Mouse (Mus musculus) spleen, postnatal 14 days (tissue): ENCODE results near the gene AI413582.

Experiments
- DNase-seq, 2 experiments: peaks; one replicate each; pipeline ENCODE4 v3.0.0; 2021 to 2022; ENCODE audit warnings: low spot score in 2 of 2

Gene AI413582

DNA sequence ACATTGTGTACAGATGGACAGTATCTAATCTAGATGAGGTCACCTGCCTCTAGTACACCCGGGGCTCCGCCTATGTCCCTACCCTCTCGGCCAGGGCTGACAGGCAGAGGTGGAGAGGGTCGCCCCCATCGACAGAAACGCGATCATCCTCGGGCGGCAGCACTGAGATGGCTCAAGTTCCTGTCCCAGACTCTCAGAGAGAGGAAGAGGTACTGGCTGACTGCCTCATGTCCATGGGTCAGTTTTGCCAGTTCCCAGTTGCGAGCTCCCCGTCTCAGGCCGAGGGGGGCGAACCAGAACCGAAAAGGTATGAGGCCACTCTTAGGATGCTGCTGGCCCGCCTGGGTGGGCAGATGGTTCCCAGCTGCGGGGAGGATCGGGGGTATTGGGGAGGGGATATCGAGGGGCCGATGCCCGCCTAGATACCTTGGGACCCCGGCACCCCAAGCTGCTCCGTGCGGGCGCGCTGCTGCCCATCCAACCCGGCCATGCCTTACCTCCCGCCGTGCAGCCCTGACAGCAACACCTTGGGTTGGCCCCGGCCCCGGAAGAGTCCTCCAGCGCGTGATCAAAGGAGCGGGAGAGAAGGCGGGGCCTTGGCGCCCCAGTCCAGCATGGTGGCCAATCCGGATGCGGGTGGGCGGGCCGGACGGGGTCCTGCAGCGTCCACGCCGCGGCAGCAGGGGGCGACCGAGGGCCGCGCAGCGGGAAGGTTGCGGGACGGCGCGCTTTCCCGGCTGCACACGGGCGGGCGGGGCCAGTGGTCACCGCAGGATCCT, at the start of gene AI413582:
Gene AI413582, minus strand, starts transcription at position 594 of the 779 bp plus-strand sequence.
- peak; percentile 94 to 95 for DNase-seq

DNA sequence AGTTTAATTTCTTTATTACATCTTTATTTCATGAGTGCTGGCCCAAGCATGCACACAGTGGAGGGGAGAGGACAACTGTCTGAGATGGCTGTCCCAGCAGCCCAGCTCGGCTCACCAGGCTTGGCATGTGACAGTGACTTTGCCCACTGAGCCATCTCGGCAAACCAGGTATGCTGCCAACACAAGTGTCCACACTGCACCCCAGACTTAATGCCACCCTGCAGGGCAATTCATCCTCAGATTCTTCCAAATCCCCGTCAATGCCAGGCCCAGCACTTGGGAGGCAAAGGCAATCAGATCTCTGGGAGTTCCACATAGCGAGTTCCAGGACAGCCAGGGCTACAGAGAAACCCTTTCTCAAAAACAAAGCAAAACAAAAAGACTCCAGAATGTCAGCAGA, 47.5 kb upstream of the AI413582 start:
- DNase-seq: no peak

DNA sequence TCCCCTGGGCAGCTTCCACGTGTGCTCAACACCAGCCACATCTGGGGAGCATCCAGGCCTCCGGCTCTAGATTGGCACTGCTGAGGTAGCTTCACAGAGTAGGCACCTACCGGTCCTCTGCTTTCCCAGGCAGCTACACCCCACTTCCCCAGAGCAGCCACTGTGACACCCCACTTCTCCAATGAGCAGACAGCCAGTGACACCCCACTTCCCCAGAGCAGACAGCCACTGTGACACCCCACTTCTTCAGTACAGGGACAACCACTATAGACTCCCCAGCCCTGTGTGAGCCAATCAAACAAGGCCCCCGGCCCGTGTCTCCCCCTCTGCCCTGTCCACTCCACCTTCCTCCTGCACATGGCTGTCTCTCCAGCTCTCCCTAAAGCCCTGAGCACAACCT, 46.4 kb upstream of the AI413582 start:
- DNase-seq: no peak

DNA sequence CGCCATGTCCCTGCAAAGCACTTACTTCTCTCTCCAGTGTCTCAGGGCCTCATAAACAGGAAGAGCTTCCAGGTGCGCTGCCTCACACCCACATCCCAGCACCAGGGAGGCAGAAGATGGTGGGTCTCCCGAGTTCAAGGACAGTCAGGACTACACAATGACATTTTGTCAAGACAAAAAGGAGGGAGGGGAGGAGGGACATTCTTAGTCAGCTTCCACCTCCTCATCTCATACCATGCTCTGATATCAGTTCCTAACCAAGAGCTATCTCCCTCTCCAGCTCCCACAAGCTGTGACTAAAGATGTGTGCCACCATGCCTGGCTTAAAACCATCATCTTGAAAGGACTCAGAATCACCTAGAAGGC, 45.9 kb upstream of the AI413582 start:
- DNase-seq: no peak

DNA sequence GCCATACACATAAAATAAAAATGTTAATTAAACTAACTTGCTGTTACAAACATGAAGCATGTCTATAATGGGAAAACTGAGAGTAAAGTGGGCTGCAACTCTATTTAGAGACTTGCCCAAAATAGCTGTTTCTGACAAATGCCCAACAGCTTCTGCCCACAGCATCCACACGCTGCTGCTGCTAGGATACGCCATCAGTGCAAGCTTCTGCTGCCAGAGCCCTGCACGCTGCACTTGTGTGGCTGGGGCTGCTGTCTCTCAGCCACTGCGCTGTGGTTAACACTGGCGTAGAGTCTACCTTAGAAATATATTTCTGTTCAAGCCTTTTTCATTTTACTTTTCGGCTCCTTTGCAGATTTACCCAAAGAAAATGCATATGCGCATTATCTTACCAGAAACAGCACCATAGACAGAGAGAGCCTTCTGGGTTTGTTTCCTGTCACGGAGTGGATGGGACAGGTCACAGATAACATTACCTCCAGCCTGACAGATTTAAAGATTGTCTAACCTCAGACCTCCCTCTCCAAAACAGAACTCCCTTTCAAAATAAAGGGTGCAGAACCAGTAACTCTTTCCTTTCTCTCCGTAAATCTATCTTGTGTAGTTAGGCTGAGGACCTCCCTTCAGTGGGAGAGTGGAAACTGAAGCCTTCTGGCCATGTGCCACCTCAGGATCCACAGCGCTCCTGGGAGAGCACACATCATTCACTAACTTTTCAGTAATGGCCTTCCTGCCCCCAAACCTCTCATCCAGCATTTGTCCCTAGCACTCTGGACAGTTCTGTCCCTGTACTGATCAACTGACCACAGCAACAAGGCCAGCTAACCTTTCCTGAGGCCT, 45.3 kb upstream of the AI413582 start:
- DNase-seq: no peak

DNA sequence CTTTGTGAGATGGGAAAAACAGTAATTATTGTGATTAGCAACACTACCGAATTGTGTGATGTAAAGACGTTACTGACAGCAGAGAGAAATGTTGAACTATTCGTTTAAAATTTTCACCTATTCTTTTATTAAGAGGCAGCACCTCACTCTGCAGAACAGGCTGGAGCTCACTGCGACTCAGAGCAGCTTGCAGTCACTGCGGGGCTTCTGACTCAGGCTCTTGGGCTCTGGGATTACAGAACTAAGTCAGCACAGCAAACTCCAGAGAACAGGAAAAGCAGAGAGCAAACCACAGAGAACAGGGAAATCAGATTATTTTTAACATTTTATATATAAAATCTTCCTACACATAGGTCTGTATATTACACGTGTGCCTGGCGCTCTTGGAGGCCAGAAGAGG, 44.0 kb upstream of the AI413582 start:
- DNase-seq: no peak

DNA sequence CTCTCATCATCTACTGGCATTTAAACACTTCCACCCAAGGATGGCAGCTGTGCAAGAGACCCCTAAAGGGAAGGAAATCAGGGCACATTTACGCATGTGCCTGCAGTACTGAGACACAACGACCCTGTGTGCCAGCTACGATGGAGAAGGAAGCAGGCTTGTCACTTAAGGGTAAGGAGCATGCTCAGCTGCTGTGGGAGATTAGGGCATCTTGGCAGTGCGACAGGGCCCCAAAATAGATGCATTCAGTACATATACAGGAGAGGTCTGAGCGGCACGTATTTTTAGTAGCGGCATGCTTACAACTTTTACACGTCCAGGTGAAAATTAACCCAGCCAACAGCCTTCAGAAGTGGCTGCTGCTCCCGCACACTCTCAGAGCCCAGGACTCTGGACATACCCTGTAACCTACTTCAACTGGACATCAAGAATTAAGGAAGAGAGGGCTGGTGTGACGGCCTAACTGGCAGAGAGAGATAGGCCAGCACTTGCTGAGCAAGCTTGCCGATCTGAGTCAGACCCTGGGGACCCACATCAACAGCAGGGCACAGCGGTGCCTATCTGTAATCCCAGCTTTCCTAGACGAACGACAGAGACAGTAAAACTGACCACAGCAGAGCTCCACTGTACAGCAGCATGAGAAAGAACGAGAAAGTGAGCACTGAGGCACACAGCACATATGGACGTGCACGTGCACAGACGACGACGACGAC, 38.1 kb upstream of the AI413582 start:
- DNase-seq: no peak

DNA sequence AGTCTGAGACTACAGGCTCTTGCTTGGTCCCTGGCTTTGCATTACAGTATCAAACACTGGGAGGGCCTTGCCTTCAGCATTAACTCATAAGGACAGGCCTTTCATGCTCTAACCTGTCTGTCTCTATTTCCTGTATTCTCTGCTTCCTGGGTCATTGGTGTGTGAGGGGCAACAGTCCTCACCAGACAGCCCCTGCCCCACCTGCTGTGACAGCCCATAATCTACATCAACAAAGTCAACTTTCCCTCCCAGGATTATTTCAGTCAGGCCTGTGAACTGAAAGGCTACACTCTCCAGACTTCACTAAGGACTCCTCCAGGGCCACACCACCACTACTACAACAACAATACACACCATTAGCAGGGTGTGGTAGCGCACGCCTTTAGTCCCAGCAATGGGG, 37.5 kb upstream of the AI413582 start:
- no peak for DNase-seq

DNA sequence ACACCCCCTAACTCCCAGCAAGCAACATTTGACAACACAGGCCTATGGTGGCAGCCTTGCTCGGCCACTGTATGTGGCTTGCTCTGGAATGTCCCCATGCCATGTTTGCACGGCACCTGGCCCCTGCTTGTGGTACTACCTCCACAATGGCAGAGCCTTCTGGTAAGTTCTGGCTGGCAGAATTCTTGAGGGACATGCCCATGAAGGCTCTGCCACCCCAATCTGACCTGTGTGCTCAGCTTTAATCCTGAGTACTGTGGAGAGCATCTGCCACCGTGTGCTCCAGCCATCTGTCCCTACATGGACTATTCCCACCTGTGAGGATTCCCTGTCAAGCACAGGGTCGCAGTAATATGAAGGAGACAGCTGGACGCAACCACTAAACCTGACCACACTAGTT, 35.3 kb upstream of the AI413582 start:
- no peak for DNase-seq

DNA sequence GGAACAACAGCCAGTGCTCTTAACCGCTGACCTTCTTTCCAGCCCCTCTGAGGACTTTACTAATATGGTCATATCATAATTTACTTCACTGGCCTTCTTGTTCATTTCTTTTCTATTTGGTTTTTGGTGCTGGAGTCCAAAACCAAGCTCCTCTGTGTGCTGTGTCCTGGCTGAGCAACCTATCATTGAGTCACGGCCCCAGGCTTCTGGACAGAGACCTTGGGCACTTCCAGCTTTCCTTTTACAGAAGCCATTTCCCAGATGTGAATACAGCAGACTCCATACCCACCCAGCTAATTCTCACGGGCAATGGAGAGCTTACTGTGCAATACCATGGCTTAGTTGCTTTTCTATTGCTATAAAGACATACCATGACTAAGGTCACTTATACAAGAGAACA, 34.7 kb upstream of the AI413582 start:
- no peak for DNase-seq

DNA sequence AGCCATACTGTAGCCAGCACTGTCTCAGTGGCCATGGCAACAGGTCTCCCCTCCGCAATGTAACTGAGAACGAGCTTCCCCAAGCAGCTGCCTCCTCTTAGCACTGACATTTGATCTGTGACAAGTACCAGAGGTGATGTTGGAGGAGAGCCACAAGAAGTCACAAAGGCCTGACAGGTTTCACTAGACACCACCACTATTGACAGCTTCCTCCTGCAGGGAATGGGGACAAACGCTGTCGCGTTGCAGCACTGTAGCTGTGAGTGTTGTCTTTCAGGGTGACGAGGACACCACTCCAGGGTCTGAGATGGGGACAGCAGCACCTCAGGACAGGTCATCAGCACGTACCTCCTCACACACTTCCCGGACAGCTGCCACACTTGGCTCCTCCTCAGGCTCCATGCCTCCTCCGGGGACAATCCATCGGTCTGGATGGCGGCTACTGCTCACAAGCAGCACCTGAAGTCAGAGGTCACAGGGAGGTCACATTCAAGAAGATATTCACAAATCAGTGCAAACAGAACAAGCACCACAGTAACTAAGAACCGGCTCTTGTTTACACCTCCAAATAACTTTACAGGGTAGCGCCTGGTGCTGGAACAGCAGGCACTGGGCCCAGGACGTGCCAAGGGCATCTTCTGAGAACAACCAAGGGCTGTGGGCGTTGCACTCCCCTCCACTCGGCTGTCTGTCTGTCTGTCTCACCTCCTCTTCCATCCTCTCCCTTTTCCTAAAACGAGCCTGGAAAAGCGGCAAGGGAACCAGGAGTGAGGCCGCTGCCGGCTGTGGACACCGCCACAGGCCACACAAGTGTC, 31.0 kb upstream of the AI413582 start:
- DNase-seq: no peak

DNA sequence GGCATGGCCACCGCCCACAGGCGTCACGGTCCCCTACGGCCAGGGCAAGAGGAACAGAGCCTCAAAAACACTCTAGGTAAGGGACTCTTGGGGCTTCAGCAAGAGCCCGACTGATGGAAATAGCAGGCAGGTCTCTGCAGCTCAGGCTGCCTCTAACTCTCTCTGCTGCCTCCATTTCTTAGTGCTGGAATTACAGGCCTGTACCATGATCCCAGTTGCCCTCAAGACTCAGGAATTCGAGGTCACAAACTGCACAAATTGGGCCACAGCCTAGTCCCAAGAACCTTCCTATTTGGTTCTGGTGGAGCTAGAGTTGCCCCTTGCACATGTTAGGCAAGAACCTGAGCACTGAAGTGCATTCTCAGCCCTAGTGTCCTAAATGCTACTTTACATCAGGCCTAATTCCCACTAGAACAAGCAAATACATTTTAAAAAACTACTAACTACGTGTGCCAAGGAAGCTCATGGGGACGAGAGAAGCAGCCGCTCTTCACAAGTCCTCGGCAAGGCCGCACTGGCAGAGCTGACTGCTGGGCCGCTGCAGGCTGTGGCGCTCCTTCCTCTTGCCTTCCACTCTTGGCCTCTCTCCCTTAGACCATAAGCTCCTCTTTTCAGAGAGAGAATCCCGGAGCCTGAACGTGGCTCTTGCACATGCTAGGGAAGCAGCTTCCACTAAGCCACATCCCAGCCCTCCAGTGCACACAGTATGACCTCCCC, 30.3 kb upstream of the AI413582 start:
- DNase-seq: no peak

DNA sequence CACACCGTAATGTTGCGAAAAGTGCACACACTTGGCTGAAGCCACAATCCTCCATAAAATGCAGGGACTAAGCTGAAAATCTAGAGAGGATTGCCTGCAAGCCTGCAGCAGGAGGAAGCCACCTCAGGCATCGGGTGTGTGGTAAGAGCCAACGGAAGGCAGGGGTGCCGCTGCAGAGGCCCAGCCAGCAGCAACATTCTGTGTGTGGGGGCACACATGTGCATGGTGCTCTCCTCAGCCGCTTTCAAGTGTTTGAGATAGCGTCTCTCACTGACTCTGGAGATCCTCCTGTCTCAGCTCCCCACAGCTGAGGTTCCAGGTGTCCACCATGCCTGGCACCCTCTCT, 27.0 kb upstream of the AI413582 start:
- no peak for DNase-seq

DNA sequence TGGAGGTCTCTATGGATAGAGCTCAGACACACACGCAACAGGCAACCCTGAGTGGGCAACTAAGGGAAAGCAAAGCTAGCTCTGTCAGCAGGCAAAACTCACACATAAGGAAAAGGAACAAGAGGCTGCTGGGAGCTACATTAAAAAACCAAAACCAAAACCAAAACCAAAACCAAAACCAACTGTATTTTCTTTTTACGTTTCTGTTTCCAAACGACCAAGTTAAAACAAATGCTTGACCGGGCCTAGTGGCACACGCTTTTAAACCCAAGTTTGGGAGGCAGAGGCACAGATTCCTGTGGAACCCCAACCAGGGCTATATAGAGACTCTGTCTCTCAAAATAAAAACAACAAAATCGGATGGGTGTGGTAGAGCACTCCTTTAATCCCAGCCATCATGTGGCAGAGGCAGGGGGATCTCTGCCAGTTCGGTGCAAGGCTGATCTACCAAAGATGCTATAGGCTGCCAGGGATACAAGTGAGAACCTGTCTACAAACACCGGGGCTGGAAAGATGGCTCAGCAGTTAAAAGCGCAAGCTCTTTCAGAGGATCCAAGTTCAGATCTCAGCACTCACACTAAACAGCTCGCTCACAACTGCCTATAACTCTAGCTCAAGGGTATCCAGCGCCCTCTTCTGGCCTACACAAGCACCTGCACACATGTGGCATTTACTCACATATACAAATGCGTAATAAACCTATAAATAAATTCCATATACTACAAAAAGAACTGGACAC, 26.4 kb upstream of the AI413582 start:
- DNase-seq: no peak

DNA sequence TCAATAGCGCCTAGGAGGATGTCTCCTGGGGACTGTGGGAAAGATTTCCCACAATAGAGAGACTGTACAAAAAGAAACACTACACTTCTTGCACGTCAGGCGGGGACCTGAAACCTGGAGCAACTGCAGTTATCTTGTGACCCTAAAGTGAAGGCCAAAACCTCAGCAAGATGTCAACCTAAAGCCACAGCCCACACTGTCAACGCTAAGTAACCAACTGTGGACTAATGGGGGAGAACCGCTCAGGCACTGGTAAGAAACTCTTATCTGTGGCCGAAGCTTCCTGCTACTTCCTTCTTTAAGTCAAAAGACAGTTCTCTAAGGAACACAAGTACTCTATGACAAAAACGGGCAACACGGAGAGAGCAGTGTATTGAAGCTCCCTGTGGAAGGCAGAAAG, 22.7 kb upstream of the AI413582 start:
- DNase-seq: no peak

DNA sequence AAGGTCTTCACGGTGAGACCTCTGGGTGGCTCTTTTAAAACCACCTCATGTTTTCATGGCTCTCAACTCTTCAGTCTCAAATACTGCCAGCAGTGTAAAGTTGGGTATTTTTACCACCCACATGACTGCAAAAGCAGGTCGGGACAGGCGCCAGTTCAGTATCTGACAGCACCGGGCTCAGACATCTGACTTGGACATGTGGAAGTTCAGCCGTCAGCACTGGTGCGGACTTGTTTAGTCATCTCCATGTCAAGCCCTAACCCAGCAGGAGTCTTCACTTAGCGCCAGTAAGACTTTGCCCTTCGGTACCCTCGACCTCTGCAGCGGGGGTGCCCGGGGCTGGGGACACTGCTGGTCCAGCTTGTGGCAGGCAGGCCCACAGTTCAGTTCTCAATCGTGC, 21.7 kb upstream of the AI413582 start:
- no peak for DNase-seq

DNA sequence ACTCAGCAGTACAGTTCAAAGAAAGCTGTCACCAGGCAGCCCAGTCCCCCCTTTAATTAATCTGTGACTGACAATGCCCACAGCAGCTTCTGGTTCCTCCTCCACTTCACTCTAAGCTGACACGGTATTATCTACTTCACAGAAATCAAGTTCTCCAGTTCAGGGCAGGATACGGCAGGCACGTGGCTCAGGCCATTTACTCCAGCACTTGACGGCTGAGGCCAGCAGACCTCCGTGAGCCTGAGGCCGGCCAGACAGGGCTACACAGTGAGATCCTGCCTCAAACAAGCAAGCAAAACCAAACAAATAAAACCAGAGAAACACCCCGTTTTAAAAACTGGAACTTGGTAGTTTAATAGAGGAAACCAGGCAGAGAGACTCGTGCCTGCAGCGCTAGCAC, 21.1 kb upstream of the AI413582 start:
- DNase-seq: no peak

DNA sequence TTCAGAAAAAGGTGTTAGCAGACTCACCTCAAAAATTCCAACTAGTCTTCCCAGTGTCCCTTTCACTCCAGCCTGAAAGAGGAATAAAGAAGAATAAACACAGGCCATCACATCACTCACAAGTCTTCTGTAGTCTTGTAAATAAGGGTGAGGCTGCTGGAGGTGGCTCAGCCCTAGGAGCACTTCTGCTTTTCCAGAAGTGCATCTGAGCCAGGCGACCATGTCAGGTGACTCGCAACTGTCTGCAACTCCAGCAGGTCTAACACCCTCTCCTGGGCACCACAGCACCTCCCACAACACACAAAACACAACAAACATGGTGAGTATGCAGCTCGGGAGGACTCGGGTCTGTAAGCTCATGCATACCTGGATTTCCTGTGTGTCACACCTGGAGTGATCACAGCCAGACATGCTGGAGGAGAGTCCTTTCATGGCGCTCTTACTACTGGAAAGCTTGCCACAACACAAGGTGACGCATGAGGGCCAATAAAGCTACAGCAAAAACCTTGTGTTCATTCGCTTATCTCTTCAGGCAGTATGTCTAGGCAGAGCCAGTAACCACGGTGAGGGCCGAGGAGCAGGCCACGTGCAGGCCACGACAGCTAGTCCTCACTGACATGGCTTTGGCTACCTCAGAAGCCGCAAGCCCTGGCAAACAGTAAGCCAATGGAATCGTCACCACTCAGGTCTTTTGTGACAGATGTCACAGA, 17.8 kb upstream of the AI413582 start:
- no peak for DNase-seq

DNA sequence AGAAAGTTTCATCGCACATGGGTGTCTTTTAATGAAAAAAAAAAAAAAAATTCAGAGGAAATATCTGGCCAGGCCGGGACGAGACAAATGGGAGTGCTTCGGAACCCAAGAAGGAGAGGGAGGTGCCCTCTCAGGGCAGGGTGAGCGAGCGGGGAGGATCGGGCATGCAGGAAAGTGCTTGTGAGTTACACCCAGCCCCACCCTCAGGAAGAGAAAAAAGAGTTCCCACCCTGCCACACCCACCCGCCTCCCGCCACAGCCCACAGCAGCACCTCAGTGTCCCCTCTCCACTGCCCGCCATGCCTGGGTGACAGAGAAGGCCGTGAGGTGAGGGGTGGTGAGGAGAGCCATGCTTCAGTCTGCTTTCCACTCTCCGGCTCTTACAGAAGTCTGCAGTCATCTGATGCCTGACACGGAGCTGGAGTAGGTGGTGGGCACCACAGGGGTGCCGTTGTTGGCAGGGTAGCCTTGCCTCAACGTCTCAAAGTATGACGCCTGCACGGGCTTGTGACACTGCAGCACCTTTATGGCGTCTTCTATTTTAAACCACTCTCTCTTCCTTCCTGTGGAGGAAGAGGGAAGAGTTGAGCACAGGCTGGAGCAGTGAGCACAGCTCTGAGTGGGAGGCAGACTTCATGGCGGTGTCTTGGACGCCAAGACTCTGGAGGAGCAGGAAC, 15.0 kb upstream of the AI413582 start:
- DNase-seq: no peak
